Mouse (Mus musculus) NIH3T3 (cell line): ENCODE measurements around the gene Rnf31.

ENCODE experiments used
- DNase-seq: peaks from one replicate; pipeline ENCODE4 v3.0.0-alpha.2; 2012; ENCODE audit warnings: low read depth

Rnf31 gene

DNA sequence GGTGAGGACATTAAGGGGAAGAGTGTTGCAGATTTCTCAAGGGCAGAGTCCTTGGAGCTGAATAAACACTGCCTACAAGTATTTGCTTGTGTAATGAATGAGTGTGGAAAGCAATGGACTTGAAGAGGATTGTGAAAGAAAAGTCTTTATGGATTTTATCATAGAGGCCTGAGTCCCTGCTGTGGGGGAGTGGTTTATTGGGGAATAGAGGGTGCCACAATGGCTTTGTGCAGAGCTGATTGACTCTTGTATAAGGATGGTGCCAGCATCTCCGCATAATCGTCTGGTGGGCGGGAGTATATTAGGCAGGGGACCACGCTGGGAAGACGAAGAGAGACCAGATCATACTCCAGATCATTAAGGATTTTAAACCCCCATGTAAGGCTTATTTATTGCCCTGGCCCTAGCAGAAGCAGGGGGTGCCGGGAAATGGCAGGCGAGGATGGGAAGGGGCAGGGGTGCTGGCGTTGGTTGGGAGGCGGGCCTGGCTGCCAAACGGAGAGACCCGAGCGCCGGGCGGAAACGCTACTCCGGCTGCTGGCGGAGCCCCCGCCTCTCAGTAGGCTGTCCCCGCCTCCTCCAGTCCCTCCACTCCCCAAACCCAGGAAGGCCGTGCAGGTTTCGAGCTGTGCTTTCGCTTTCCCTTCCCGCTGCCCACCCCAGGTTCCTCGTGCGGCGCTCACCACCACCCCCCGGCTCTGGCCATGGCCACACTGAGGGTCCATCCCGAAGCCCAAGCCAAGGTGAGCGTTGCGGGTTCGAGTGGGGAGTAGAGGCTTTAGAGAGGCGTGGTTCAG lies 13.4 kb upstream of the Rnf31 start, which contains the start of gene Psme1:
Psme1 (plus strand) TSS at position 253 of the 797 bp plus-strand sequence.
- DNase-seq, result peak; percentile 82

DNA sequence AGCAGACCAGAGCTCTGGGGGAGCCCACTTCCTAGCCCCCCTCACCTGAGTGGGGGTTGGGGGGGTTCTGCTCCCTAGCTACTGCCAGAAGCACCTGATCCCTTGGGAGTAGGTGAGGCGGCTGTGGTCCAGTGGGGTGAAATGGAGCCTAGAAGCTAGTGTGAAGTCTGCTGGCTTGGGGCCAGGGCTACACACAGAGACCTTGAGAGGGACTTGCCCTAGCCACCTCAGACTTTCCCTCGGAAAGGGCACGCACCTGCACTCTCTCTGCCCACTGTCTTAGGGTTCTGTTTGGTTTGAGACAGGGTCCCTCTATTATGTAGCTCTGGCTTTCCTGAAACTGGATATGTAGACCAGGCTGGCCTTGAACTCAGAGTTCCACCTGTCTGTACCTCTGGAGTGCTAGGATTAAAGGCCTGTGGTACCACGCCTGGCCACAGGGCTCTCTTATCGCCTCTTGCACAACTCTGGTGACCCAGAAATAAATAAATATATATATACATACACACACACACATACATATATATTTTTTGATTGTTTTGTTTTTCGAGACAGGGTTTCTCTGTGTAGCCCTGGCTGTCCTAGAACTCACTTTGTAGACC lies 12.7 kb upstream of the Rnf31 start:
- peak; percentile 59 for DNase-seq

DNA sequence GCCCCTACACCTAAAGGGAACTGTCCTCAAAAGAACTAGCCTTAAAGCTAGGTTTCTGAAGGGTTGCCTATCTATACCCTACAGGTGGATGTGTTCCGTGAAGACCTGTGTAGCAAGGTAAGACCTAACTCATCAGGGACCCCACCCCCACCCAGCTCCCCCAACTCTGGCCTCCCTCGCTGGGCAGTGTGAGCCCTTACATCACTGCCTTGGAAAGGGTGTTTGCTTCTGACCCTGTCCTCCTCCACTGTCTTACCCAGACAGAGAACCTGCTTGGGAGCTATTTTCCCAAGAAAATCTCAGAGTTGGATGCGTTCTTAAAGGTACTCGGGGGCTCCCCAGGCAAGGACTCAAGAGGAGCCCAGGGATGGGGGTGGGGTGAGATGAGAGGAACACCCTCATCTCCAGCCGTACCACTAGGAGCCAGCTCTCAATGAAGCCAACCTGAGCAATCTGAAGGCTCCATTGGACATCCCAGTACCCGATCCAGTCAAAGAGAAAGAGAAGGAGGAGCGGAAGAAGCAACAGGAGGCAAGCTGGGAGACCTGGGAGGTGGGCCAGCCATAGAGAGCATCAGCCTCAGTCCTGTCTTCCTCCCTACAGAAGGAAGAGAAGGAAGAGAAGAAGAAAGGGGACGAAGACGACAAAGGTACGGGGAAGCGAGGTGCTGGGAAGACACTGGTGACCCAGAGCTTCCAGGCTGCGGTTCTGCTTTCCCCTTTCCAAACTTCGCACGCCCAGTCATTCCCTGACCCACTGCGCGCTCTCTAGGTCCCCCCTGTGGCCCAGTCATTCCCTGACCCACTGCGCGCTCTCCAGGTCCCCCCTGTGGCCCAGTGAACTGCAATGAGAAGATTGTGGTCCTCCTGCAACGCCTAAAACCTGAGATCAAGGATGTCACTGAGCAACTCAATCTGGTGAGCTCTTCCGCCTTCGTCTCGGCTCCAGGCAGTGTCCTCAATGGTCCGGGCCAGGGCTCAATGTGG lies 11.7 kb upstream of the Rnf31 start:
- DNase-seq, result no peak

DNA sequence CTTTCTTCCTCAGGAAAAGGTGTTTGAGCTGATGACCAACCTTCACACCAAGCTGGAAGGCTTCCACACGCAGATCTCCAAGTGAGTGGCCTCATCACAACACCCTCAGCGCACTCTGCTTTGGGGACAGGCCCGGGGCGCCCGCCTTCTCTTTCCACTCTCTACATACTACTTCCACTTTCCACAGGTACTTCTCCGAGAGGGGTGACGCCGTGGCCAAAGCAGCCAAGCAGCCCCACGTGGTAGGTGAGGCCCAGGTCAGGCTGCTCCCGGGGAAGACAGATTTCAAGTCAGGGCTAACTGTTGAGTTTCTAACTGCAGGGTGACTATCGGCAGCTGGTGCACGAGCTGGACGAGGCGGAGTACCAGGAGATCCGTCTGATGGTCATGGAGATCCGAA lies 10.8 kb upstream of the Rnf31 start:
- DNase-seq, result no peak

DNA sequence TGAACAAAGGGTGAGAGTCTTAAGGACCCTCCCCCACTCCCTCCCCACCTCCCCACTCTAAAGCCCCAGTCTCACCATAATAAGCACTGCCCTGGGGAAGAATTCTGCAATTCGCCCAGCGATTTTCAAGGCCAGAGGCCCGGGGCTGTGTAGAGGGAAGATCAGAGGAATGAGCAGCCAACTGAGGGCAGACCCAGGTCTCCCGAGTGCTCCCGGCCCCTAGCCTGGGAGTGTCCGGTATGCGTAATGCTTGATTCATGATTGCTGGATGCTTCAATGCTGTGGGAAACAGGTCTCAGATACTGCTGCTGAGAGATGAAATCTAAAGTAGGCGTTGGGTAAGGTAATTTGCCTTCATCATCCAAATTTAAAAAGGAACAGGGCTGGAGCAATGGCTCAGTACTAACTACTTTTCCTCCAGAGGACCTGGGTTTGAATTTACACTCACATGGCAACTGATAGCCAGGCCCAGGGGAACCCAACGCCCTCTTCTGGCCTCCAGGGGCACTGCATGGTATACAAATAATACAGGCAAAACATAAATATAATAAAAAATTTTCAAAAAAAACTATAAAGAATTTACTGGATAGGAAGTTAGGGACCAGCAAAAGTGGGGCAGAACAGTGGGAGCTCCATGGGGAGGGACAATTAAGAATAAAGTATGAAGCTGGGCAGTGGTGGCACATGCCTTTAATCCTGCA lies 9.4 kb upstream of the Rnf31 start:
- no peak for DNase-seq

DNA sequence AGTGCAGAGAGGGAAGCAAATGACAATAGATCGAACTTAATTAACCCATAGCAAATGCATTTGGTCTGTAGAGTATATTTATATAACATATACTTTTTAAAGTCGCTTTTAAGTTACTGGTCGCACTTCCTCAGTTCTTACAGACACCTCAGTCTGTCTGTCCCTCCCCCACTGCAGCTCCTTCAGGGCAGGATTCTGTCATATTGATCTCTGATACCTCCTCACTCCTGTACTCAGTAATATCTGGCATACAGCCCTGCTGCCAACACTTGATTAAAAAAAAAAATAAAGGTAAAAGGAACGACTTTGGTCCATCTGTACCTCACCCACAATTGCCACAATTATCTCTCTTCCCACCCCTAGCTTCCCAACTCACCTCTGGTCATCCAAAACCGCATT lies 7.2 kb upstream of the Rnf31 start:
- no peak for DNase-seq

DNA sequence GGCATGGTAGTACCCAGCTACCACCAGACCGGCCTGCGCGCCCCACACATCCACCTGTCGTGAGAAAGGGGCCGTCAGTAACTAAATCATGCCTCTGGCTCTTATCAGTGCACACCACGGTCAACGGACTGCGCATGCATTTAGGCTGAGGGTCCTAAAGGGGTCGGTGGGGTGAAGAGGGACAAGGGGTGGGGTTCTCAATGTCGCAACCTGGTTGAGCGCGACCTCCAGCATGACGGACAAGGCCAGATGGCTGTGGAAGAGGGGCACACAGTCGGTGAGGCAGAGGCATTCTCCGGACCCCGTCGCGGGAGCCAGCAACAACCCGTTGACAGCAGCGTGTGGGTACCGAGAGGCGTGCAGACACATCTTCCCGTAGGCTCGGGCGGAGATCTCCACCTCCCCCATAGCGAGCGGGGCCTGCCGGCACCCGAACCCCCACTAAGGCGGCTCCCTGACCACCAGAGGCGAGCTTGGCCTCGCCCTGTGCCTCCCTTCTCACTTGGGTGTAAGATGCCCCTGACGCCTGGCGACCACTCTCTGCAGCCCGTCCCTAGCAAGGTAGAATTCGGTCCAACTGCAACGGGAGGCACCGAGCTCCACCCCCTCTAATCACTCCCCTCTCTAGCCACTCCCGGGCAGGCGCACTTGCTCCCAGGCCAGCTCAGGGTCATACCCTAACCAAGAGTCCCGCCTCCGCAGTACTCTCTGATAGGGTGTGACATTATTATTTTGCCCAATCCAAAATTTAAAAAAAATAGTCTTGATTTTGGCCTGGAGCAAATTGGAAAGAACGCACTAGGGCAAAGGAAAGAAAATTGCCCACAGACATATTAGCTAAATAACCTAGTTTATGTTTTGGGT lies 6.6 kb upstream of the Rnf31 start, which contains the start of gene Emc9:
Emc9 (minus strand) TSS at position 601 of the 864 bp plus-strand sequence.
- DNase-seq, result peak; percentile 57

DNA sequence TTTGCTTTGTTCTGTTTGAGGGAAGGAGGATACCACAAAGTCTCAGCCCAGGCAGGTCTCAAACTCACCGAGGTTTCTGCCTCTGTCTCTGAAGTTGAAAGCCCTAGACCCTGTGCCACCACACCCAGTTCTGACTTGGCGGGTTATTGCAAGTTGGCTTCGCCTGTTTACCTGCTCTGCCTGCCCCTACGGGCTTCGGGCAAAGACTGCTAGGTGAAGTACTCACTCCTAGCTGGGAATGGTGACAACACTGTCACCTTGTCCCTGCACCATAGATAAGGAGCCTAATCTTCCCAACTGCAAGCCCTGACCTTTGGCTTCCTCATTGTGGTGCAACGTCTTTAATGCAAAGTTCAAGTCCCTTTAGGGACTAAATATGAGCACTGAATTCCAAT lies 5.9 kb upstream of the Rnf31 start:
- DNase-seq, result no peak

DNA sequence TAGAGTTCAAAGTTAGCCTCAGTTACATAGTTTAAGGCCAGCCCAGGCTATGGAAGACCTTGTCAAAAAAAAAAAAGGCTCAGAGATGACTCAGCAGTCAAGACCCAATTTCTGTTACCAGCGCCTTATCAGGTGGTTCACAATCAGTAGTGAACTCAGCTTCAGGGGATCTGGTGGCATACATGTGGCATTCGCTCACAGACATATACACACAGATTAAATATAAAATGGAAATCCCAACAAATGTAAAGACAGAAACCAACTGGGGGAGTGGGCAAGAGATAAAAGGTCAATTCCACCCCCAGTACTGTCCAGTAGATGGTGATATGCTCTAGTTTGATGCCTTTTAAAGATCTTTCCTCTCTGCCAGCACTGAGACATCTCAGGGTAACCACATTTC lies 5.4 kb upstream of the Rnf31 start:
- no peak for DNase-seq

DNA sequence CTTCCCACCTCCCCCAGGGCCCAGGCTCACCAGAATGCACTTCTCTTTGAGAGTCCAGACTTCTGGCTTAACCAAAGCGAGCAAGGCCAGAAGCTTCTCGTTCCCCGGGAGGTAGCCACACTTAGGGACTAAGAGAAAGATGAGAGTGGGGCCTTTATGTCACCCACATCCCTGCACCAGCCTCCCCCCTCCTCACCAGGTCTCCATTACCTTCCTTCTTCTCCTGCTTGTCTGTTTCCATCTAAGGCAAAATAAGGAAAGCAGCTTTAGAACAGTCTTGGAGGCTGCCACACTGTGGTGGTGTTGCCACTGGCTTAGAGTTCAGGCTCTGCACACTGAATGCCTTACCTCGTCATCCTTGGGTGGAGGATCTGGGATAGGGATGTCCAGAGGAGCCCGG lies 2.2 kb upstream of the Rnf31 start:
- no peak for DNase-seq

DNA sequence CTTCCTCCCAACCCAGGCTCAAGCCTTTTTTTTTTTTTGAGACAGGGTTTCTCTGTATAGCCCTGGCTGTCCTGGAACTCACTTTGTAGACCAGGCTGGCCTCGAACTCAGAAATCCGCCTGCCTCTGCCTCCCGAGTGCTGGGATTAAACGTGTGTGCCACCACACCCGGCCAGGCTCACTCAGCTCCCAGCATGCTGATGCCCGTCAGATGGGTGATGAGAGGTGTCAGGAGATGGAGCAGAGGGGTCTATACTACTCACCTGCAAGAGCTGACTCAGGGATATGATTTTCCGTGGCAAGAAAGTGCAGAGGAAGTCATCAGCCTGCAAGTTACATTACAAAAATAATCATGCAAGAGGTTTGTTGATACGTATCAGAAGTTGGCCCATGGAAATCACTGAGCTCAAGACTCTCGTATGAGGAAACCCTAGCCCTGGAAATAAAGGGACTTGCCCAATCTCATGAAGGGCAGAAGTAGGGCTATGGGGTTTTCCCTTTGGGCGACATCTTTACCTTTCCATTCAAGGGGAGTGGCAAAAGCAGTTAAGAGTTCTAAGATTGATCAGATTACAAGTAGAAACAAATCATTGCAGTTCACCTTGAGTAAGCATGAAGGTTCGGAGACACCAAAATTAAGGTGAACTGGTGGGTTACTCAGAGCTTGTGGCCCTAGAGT lies 1.6 kb upstream of the Rnf31 start:
- peak; percentile 34 for DNase-seq

DNA sequence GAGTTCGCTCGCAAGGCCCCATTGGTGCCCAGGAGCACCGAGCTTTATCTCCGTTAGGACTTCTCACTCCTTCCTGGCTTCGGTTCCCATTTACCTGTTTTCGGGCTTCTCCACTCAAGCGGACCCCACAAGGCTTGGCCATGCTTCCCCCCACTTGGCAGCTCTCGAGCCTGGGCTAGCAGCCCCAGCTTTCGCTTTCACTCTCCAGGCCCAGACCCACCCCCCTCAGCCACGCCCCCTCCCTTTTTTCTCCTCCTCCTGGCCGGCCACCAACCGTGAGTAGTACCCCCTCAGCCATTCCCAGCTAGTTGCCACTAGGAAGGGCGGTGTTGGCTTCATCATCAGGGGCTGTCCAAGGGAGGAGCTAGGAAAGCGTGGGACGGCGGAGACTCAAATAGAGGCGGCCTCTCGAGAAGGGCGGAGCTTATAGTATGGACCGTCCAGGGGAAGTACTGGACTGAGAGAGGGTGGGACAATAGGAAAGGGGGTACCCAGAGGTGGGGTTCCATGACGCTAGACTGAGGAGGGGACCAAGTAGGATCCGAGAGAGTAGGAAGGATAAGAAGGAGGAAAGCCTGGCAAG lies 669 bp upstream of the Rnf31 start, which contains the start of gene Psme2:
Psme2 (minus strand) TSS at position 366 of the 583 bp plus-strand sequence.
- DNase-seq, result peak; percentile 98

DNA sequence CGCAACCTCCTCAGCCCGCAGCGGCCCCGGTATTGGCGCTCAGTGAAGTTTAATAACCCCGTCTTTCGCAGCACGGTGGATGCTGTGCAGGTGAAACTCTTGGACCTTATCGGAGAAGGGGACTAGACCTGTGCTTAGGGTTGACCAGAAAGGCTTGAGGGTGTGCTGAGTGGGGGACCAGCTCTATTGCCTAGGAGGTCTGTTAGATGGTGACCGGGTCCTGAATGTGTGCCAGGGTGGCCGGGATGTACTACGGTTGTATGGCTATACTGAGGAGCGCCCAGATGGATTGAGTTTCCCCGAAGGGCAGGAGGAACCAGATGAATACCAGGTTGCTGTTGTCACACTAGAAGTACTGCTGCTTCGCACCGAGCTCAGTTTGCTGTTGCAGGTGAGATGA lies 718 bp downstream of the Rnf31 start:
- no peak for DNase-seq

DNA sequence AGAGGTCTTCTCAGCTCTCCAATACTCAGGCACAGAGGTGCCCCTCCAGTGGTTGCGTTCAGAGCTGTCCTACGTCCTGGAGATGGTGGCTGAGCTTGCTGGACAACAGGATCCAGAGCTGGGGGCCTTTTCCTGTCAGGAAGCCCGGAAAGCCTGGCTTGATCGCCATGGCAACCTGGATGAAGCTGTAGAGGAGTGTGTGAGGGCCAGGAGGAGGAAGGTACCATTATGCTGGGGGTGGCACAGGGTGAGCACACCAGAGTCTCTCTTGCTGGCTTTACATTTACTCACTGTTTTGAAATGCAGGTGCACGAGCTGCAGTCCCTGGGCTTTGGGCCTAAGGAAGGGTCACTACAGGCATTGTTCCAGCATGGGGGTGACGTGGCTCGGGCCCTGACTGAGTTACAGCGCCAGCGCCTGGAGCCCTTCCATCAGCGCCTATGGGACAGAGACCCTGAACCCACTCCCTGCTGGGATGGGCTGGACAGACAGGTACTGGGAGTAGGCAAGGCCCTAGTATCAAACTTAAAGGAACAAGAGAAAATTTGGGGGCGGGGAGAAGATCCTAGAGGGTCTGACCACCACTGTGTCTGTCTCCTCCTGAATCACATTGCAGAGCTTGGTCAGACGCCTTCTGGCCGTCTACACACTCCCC lies 4.7 kb downstream of the Rnf31 start:
- DNase-seq, result no peak

DNA sequence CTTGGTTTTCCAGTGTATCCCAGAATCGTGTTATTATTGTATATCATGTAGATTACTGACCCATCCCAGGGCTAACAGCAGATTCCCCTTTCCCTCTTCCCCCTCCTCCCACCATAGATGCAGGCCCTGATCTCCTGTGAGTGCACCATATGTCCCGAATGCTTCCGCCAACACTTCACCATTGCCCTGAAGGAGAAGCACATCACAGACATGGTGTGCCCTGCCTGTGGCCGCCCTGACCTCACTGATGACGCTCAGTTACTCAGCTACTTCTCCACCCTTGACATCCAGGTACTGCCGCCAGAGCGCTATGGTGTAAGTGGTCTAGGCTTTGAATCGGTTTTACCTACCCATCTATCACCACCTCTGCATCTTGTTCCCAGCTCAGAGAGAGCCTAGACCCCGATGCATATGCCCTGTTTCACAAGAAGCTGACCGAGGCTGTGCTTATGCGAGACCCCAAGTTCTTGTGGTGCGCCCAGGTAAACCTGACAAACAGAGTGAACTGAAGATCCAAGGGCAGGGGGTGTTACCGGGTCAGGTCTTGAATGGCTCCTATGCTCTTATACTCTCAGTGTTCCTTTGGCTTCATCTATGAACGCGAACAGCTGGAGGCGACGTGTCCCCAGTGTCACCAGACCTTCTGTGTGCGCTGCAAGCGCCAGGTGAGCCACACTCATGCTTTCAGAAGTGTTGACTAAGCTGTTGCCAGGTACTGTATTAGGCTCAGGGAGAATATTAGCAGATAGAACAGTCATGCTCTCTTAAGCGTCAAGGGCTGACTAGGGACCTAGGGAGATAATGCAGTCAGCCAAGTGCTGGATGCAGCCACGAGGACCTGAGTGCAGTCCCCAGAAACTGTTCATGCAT lies 7.2 kb downstream of the Rnf31 start:
- no peak for DNase-seq

DNA sequence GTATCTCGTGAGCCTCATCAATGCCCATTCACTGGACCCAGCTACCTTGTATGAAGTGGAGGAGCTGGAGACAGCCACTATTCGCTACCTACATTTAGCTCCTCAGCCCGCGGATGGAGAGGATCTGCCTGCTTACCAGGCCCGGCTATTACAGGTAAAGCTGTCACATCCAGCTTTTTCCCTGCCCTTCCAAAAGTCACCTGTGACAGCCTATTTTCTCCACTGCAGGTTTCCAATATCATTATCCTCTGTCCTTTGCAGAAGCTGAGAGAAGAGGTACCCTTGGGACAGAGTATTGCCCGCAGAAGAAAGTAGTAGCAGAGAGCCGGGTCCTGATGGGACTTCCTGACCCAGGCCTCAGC lies 11.7 kb downstream of the Rnf31 start, which contains the start of gene Irf9:
Irf9 (plus strand) TSS at position 301 of the 362 bp plus-strand sequence.
- no peak for DNase-seq

DNA sequence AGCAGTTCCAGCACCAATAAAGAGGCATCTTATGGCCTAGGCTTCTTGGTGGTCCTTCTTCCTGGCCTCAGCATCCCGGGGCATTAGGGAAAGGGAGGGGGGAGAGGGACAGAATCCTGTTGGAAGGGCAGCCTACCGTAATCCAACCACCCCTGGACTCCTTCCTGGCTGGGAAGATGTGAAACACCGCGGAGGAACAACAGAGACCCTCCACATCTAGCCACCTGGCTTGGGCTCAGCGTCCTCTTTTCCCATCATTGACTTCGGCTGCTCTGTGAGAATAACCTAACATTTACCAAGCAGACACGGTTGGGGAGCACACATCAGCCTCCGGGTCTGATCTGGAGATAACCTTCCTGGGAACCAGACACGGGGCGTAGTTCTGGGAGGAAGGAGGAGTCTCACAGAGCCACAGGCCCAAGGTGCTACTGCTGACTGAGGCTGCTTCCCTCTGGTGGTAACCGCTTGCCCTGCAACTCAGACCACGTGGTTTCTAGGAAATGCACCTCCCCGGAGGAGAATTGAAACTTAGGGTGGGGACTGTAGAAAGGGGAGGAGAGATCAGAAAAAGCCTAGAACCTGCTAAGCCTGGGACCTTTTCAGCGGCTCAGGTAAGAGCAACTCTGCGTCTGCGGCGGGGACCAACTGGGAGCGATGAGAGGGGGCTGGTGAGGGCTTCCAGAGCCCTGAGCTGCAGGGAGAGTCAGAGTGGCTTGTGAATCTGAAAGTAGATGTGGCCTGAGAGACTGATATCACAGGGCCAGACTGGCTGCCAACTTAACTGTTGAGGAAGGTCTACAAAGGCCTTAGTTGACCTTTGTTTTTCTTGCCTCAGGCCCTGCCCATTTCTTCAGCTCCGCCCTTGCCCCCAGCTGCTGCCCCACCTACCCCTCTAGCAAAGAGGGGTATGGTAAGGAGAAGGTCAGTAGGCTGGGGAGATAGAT lies 12.4 kb downstream of the Rnf31 start:
- peak; percentile 89 for DNase-seq
